Mouse (Mus musculus): Measurements from ENCODE around the gene Gale. TPM values are rescaled to one million over a fixed set of nuclear protein-coding genes. Genes with fewer than 3 reads are reported as not detected.
A peak's percentile ranks its signal among the peaks of the same experiment; 100 is the strongest.

Gene Gale
- total RNA-seq (2014; rRNA removed) (32.1 and 42.4 TPM in 2 replicates), polyA plus RNA-seq (2015; fragmentation: Nextera tagmentation; extraction: Ambion mirVana) (30.7 and 34.4 TPM in 2 replicates)

DNA sequence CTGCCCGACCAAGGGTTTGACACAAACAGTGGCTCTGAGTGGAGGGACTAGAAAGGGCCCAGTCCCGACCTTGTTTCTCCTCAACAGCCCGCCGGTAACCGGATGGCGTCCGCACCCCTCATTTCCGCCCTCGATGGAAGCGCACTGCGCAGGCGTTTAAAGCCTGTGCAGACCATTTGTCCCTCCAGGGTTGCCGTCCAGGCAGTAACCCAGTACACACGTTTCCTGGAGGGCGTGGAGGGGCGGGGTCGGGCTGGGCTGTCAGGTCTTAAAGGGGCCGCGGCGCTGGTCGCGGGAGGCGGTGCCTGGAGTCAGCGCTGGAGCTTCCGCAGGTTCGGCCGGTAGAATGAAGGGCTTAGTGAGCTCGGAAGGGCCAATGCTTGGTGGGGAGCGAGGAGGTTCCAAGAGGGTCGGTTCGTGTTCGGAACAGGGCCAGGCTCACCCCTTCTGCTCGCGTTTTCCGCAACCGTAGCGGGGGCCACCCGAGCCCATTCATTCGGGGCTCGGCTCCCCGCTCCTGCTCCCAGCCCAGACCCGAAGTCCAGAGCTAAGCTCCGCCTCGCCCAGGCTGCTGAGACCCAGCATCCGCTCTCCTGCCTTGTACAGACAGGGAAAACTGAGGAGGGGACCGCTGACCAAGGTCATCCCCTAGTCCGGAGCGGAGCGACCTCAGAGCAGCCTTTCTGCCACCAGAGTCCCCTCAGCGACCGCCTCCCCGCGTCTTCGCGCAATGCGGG lies at the start of gene Gale:
Gale (plus strand) TSS at position 271 of the 737 bp plus-strand sequence.
- H3K36me3 ChIP-seq (ENCODE audit: insufficient read depth): peaks cover 57% of the 10 kb centered on the region
- no peaks in the 10 kb centered on the region for H3K27me3 ChIP-seq (ENCODE audit: insufficient read depth, low read length)
- peak within 1 kb of the TSS; percentile 92 for H3K4me2 ChIP-seq (ENCODE audit: low read depth)
- H3K4me1 ChIP-seq (ENCODE audit: insufficient read depth): peaks cover 6% of the 10 kb centered on the region; the same call in 1 of the 2 replicates
- H3K9me3 ChIP-seq (ENCODE audit: low read length): no peaks in the 10 kb centered on the region
- TF ChIP-seq CTCF (IDR thresholded peaks at IDR 0.05; ENCODE audit: low read depth): no peak
- ATAC-seq: peak; percentile 97
- peak within 1 kb of the TSS; percentile 89 for H3K27ac ChIP-seq (ENCODE audit: low read depth, low read length)
- DNase-seq: peak; percentile 97
- H3K9ac ChIP-seq: peak within 1 kb of the TSS; percentile 84
- H3K4me3 ChIP-seq (ENCODE audit: low read depth, low read length): peak within 1 kb of the TSS; percentile 69
- under 1% methylated on average over 56 of the region's 56 CpGs for WGBS

DNA sequence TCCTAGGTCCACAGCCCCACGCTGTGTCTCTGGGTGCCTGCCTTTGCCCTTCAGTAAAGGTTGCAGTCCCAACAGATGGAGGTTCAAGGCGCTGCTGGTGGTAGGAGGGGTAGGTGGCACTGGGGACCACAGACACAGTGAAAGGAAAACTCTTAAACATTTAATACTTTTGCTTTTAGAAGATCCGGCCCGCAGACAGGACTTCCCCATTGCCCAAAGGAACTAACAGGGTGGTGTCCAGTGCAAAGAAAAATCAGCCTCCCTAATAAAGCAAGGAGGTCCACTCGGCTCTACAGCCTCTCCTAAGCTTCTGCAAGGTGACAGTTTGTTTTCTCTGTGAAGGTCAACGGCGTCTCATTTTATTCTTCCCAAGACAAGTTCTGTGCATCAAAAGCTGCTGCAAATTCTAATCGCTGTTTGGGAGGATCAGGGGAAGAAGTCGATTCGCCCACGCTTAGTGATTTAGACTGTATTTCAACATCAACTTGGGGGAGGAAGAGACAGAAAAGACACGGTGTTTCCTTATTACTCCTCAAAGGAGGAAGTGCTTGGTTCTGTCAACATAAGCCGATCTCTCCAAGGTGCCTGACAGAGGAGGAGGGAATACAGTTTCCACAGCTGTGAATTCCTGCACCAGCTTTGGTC lies 44.8 kb upstream of the Gale start:
- Histone ChIP-seq H3K9me3 (ENCODE audit: low read length) (no peaks in the 10 kb centered on the region), H3K4me1 (ENCODE audit: insufficient read depth) (peaks cover 7% of the 10 kb centered on the region; the same call in 1 of the 2 replicates), H3K27ac (ENCODE audit: low read depth, low read length) (no peak overlapping the region), H3K4me3 (ENCODE audit: low read depth, low read length) (no peak overlapping the region), H3K4me2 (ENCODE audit: low read depth) (no peak overlapping the region), H3K27me3 (ENCODE audit: insufficient read depth, low read length) (no peaks in the 10 kb centered on the region), H3K9ac (no peak overlapping the region), H3K36me3 (ENCODE audit: insufficient read depth) (no peaks in the 10 kb centered on the region)
- ATAC-seq (no peak), DNase-seq (no peak)
- no peak for TF ChIP-seq CTCF (IDR thresholded peaks at IDR 0.05; ENCODE audit: low read depth)
- 89% methylated on average over 13 of the region's 13 CpGs for WGBS

DNA sequence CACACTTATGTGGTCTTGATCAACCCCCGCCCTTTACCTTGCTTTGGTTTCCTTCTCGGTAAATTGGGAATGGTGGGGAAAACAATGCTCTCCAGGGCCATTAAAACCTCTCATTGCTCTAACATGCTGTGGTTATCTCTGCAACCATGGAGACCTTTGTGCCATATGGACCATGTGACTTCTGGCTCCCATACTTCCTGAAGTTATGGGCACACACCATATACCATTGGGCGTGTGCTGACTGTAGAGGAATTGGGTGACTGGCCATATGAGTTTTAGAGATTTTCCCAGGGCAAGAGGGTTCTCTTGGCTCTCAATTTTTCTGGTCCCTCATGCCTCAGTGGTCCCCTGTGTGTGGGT lies 44.3 kb upstream of the Gale start:
- Histone ChIP-seq H3K9ac (no peak overlapping the region), H3K9me3 (ENCODE audit: low read length) (no peaks in the 10 kb centered on the region), H3K27ac (ENCODE audit: low read depth, low read length) (no peak overlapping the region), H3K4me2 (ENCODE audit: low read depth) (no peak overlapping the region), H3K36me3 (ENCODE audit: insufficient read depth) (no peaks in the 10 kb centered on the region), H3K4me3 (ENCODE audit: low read depth, low read length) (no peak overlapping the region), H3K27me3 (ENCODE audit: insufficient read depth, low read length) (no peaks in the 10 kb centered on the region), H3K4me1 (ENCODE audit: insufficient read depth) (peaks cover 7% of the 10 kb centered on the region; the same call in 1 of the 2 replicates)
- WGBS: 89% methylated on average over 3 of the region's 3 CpGs
- TF ChIP-seq CTCF (IDR thresholded peaks at IDR 0.05; ENCODE audit: low read depth): no peak
- ATAC-seq: no peak
- no peak for DNase-seq

DNA sequence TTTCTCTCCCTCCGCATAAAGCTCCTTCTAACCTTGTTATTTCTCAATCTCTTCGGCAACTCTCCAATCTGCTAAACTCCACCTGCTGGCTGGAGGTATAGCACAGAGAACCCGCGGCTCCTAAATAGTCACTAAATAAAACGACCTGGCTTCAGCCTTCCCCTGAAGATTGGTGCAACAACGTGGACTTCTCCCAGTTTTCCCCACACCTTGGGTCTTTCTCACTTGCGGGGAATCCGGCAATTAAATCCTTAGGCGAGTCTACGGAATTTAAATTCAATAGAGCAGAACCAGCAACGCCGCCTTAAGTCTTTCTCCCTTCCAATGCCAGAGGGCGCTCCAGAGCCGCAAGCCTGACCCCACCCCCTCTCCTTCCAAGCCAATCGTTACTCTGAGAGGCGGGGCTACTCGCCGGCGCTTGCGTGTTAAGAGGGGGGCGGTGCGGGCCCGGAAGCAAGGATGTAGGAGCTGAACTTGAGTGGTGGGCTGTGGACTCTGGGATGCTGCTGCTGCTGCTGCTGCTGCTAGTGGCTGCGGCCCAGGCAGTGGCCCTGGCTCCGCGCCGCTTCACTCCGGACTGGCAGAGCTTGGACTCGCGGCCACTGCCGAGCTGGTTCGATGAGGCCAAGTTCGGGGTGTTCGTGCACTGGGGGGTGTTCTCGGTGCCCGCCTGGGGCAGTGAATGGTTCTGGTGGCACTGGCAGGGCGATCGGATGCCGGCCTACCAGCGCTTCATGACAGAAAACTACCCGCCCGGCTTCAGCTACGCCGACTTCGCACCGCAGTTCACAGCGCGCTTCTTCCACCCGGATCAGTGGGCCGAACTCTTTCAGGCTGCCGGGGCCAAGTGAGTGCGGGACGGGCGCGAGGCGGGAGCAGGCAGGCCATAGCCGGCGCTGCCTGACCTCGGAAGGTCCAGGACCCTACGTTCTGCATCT lies 43.0 kb upstream of the Gale start, which contains the start of gene Fuca1:
Fuca1 (plus strand) TSS at position 432 of the 938 bp plus-strand sequence.
- peak within 1 kb of the TSS; percentile 71 for H3K4me3 ChIP-seq (ENCODE audit: low read depth, low read length)
- no peaks in the 10 kb centered on the region for H3K27me3 ChIP-seq (ENCODE audit: insufficient read depth, low read length)
- H3K4me2 ChIP-seq (ENCODE audit: low read depth): peak within 1 kb of the TSS; percentile 91
- H3K4me1 ChIP-seq (ENCODE audit: insufficient read depth): peaks cover 7% of the 10 kb centered on the region; the same call in 1 of the 2 replicates
- no peaks in the 10 kb centered on the region for H3K36me3 ChIP-seq (ENCODE audit: insufficient read depth)
- 2% methylated on average over 60 of the region's 60 CpGs for WGBS
- peak; percentile 83 for TF ChIP-seq CTCF (IDR thresholded peaks at IDR 0.05; ENCODE audit: low read depth)
- no peaks in the 10 kb centered on the region for H3K9me3 ChIP-seq (ENCODE audit: low read length)
- peak within 1 kb of the TSS; percentile 61 for H3K9ac ChIP-seq
- peak within 1 kb of the TSS; percentile 74 for H3K27ac ChIP-seq (ENCODE audit: low read depth, low read length)
- ATAC-seq (peak; percentile 100), DNase-seq (peak; percentile 98)

DNA sequence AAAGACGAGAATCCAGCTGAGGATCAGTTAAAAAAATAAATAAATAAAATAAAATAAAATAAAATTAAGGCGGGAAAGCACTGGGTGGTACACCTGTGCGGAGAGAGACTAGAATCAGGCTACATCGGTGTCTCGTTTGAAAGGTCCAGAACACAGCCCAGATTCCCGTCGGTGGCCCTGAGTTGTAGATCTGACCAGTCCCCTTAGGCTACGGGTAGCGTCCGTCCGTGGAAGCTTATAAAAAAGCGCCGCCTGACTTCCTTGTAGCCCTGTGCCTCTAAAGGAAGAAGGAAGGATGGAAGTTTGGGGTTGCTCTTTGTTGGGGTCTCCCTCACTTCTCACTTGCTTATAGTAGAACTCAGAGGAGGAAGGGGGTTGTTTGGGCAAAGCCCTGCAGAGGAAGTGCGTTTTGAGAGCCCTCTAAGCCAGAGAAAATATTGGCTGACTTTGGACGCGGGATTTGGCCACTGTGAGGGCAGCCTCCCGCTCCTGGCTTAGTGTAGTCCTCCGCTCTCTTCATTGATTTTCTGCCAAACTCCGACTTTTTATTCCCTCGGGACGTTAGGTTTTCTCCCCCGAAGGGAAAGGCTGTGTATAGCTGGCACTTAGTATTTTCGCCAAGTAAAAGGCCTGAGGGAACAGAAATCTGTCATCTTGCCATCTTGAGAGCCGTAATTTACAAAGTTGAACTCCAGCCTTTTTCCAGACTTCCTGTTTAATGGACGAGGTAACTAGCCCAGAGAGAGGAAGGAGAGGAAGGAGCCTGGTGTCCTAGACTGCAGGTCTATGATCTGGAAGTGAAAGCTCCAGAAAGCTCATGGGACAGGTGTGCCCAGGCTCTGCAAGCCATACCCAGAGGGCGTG lies 42.0 kb upstream of the Gale start:
- DNase-seq: peak; percentile 21
- no peak for ATAC-seq
- Histone ChIP-seq H3K27ac (ENCODE audit: low read depth, low read length) (no peak overlapping the region), H3K4me2 (ENCODE audit: low read depth) (peak overlapping the region; percentile 91), H3K27me3 (ENCODE audit: insufficient read depth, low read length) (no peaks in the 10 kb centered on the region), H3K9ac (peak overlapping the region; percentile 61), H3K9me3 (ENCODE audit: low read length) (no peaks in the 10 kb centered on the region), H3K4me1 (ENCODE audit: insufficient read depth) (peaks cover 7% of the 10 kb centered on the region; the same call in 1 of the 2 replicates), H3K4me3 (ENCODE audit: low read depth, low read length) (peak overlapping the region; percentile 71), H3K36me3 (ENCODE audit: insufficient read depth) (no peaks in the 10 kb centered on the region; the same call in 1 of the 2 replicates)
- 8% methylated on average over 26 of the region's 26 CpGs for WGBS
- TF ChIP-seq CTCF (IDR thresholded peaks at IDR 0.05; ENCODE audit: low read depth): no peak

DNA sequence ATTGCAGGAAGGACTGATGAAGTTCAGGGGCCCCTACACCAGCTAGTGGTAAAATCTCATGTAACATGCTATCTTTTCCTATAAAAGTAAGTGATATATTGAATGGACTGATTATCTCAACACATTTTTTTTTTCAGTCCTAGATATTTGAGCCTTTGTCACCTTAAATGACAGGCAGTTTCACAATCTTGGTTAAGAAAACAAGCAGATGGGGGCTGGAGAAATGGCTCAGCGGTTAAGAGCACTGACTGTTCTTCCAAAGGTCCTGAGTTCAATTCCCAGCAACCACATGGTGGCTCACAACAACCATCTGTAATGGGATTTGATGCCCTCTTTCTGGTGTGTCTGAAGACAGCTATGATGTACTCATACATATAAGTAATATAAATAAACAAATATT lies 41.3 kb upstream of the Gale start:
- no peak overlapping the region for H3K27ac ChIP-seq (ENCODE audit: low read depth, low read length)
- no peak for TF ChIP-seq CTCF (IDR thresholded peaks at IDR 0.05; ENCODE audit: low read depth)
- H3K27me3 ChIP-seq (ENCODE audit: insufficient read depth, low read length): no peaks in the 10 kb centered on the region
- no peak overlapping the region for H3K9ac ChIP-seq
- H3K36me3 ChIP-seq (ENCODE audit: insufficient read depth): no peaks in the 10 kb centered on the region; the same call in 1 of the 2 replicates
- 92% methylated on average over 1 of the region's 1 CpGs for WGBS
- no peak overlapping the region for H3K4me3 ChIP-seq (ENCODE audit: low read depth, low read length)
- H3K9me3 ChIP-seq (ENCODE audit: low read length): no peaks in the 10 kb centered on the region
- peak overlapping the region; percentile 91; the same call in 1 of the 2 replicates for H3K4me2 ChIP-seq (ENCODE audit: low read depth)
- no peak for ATAC-seq
- H3K4me1 ChIP-seq (ENCODE audit: insufficient read depth): peaks cover 7% of the 10 kb centered on the region; the same call in 1 of the 2 replicates
- no peak for DNase-seq

All from forebrain, postnatal 0 days (tissue).